Mouse (Mus musculus): ENCODE results near the gene Klhl41.

DNA sequence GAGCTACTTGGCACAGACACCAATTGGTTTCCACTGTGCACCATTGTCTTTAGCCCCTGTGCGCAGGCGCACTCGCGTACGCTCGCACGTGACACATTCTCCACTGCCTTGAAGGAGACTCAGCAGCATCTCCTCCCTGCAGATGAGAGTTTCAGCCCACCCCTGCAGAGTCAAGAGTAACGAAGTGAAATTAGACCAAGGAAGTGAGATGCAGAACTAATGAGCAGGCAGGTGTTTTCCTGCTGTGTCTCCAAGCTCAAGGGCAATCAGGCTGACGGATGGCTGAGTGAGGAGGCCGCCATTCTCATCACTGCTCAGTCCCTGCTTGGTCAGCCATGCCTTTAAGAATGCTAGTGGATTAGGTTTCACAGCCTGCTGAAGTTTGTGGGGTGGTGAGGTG is 29.8 kb upstream of the Klhl41 start:
- TF ChIP-seq CTCF (IDR thresholded peaks at IDR 0.05; ENCODE audit: low read depth) (no peak), EP300 (IDR thresholded peaks at IDR 0.05; ENCODE audit: low read depth) (no peak)
